Mouse (Mus musculus) ZHBTc4 (cell line): Measurements from ENCODE around the gene Xylt1.
A peak's percentile ranks its signal among the peaks of the same experiment; 100 is the strongest.

Experiments
- DNase-seq: peaks from one replicate; pipeline ENCODE4 v3.0.0-alpha.2; 2011; ENCODE audit warnings: low read depth, low spot score

The Xylt1 gene

GRCm38 (mm10) chr7:117612788-117613473 lies 232.2 kb downstream of the Xylt1 start:
- DNase-seq: peak; percentile 21

GRCm38 (mm10) chr7:117613796-117614195 lies 233.0 kb downstream of the Xylt1 start:
- peak; percentile 23 for DNase-seq

GRCm38 (mm10) chr7:117614346-117614745 lies 233.6 kb downstream of the Xylt1 start:
- no peak for DNase-seq

DNA sequence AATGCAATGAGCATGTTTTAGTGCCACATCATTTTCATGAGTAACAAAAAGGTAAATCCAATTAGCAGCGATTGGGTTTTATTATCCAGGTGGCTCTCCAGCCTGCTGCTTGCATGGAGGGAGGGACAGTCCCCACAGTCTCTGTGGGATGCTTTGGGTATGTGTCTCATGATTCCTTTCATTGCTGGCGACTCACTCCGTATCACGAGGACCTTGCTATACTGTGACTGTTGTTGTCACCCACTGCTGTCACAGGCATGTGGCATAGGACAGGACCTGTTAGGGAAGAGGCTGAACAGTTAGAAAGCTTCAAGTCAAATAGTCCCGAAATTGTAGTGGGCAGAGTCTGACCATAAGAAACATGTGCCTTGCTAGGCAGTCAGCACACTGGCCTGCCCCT lies 234.1 kb downstream of the Xylt1 start:
- DNase-seq: no peak

DNA sequence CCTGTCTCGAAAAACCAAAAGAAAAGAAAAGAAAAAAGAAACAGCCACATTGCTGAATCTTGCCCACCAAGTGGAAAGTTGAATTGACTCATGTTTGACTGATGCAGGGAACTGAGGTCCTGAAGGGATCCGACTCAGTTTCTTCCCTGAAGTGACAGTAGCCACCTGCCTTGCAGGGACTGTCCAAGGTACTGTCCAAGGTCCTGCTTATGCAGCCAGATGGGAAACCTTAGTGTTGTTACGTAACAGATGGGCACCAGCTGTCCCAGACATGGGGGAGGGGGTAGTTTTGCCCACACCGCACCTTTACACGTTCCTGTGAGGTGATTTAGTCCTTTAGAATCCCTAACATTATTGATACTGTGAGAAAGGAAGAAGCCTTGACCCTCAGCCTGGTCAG lies 235.5 kb downstream of the Xylt1 start:
- peak; percentile 37 for DNase-seq

GRCm38 (mm10) chr7:117618715-117619150 lies 238.0 kb downstream of the Xylt1 start:
- DNase-seq: no peak

DNA sequence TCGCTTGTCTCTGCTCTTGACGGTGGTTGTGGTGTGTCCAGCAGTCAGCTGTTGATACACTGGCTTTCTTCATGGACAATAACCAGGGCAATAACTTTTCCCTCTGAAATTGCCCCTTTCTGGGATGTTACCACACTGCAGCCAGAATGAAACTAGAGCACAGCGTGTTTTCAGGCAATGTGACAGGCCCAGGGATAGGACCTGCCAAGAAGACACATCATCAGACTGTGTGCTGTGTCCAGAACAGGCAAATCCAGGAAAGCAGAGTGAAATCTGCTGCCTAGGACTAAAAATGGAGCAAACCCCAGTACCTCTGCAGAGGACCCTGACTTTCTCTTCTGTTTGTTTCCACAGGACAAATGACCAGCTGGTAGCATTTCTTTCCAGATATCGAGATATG lies 240.8 kb downstream of the Xylt1 start:
- DNase-seq: no peak

GRCm38 (mm10) chr7:117622769-117623168 lies 242.0 kb downstream of the Xylt1 start:
- DNase-seq: no peak

DNA sequence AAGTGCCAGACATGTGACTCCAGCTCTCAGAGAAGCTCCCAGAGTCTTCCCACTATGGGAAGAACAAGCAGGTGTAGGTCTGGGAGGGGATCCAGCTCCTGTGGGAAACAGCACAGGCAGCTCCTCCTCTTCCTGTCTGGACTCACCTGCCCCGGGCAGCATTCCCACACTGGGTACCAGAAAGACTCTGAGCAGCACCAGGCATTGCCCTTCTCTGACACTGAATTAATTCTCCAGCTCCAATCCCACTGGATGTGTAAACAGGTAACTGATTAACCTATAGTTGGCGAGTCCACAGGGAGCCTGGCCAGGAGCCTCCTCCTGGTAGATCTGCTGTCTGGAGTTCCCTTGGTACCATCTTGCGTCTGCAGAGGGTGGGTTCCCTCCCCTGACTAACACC lies 248.0 kb downstream of the Xylt1 start:
- no peak for DNase-seq

DNA sequence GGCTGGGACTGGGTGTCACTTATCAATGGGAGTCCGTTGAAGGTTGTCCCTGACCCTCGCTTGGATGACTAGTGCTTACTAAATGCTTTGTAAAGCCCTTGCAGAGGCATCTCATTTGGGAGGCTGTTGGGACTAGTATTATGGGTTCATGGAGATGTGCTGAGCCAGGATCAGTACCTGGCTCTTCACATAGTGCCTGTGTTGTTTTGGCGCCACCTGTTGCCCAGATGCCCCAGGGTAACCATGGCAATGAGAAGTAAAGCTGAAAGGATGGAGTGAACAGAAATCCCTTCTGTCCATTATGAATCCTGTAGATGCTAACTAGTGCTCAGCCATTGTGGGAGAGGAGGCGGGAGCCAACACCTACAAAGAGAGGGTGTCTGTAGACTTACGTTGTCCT lies 249.9 kb downstream of the Xylt1 start:
- DNase-seq: peak; percentile 23

DNA sequence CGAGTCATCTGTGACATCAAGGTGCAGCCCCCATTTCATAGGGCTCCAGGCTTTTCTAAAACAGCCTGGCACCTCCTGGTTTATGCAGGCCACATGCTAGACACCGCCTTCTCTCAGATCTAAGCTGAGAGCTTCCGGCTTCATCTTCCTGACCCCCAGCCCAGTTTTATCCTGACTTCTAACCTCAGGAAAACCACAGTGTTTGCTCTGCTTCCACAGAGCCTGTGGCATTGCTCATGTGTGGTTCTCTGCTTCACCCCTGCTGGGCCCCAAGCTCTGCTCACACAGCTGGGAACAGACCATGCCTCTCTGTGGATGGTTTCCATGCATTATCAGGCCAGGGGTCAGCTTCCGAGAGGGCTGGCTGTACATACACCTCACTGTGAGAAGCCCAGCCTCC lies 254.8 kb downstream of the Xylt1 start:
- DNase-seq: no peak

DNA sequence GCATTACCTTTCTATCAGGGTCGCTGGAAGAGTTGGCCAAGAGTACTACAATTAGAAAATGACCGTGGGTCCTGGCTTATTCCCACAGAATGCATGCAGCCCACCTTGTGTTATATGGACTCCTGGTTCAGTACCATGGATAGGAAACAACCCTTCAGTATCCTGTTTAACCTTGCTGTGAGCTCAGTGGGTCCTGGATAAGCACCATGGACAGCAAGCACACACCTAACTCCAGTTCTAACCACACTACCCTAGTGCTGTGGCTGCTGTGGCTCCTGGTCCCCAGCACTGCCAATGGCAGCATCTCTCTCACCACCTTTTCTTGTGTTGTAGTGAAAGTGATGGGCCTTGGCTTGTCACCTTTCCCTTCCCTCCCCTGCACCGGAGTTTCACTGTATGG lies 255.9 kb downstream of the Xylt1 start:
- DNase-seq: peak; percentile 67

DNA sequence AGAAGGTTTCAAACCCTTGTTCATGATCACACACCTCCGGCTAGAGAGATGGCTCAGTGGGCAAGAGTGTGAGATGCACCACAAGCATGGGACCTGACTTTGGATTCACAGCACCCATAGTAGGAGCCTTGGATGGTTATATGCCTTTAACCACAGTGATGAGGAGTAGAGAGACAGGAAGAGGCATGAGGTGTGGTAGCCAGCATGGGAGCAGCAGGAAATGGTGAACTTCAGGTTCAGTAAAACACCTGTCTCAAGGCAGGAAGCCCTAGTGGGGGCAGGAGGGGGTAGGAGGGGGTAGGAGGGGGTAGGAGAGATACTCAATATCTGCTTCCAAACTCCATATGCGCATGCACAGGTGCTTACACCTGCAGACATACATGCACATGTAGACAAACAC lies 257.2 kb downstream of the Xylt1 start:
- DNase-seq: no peak

GRCm38 (mm10) chr7:117652637-117653036 lies 271.9 kb downstream of the Xylt1 start:
- DNase-seq: no peak

DNA sequence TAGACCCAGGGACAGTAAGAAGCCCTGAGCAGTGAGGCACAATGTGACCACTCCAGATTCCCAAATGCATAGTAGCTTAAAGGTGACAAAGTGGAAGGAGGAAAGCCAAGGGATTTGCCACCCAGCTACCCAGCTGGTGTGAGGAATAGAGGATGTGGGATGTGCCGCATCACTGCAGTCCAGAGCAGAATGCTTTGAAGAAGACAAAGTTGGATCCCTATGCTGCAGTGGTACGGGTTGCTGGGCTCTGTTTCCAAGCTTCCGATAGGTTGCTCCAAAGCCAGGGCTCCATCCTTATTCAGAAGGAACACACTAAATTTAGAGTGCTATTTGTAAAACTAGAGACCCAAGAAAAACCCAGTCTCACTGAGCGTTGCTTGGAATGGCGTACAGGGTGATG lies 275.0 kb downstream of the Xylt1 start:
- no peak for DNase-seq

DNA sequence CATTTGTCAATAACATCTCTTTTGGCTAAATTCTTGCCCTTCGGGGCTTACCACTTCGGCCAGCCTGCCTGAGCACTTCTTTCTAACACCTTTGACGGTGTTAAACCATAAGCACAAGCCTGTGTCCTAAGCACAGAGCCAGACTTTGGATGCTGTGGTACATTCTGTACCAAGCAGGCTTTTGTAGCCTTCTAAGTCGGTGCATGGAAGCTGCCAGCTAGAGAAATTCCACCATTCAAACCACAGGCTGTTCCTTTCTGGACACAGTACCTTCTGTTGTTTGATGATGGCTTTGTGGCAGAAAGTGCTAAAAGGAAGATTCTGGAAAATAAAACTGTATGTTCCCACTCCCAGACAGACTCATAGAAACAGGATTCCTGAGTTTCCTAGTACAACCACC lies 277.4 kb downstream of the Xylt1 start:
- no peak for DNase-seq

- no peak for DNase-seq
These were observed 278.0 kb downstream of the Xylt1 start for GRCm38 (mm10) chr7:117658739-117659138.

DNA sequence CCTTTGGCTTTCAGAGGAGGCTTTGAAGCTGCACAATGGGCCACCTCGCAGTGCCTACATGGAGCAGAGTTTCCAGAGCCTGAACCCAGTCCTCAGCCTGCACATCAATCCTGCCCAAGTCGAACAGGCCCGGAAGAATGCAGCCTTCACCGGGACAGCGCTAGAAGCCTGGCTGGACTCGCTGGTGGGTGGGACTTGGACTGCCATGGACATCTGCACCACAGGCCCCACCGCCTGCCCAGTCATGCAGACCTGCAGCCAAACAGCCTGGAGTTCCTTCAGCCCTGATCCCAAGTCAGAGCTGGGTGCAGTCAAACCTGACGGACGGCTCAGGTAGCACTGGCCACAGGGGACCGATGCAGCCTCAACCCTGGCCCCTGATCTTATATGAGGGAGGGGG lies 286.5 kb downstream of the Xylt1 start:
- DNase-seq: no peak

DNA sequence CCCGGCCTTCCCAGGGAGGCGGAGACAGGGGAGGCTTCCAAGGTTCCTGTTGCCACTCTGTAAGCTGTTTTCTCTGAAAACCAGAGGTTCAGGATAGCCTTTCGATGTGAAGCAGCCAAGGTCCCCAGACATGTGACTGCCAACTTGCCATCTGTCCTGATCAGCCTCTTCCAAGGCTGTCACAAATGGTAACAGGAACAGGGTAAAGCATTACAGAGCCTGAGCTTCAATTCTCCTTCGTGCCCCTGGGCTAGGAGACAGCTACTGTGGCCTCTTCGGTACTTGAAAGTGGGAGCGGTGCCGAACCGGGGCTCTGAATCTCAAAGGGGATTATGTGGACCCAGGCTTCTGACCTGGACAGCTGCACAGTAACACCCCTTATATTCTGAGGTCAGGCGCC lies 287.4 kb downstream of the Xylt1 start:
- DNase-seq: no peak

GRCm38 (mm10) chr7:117672121-117672591 lies 291.4 kb downstream of the Xylt1 start:
- DNase-seq: no peak

DNA sequence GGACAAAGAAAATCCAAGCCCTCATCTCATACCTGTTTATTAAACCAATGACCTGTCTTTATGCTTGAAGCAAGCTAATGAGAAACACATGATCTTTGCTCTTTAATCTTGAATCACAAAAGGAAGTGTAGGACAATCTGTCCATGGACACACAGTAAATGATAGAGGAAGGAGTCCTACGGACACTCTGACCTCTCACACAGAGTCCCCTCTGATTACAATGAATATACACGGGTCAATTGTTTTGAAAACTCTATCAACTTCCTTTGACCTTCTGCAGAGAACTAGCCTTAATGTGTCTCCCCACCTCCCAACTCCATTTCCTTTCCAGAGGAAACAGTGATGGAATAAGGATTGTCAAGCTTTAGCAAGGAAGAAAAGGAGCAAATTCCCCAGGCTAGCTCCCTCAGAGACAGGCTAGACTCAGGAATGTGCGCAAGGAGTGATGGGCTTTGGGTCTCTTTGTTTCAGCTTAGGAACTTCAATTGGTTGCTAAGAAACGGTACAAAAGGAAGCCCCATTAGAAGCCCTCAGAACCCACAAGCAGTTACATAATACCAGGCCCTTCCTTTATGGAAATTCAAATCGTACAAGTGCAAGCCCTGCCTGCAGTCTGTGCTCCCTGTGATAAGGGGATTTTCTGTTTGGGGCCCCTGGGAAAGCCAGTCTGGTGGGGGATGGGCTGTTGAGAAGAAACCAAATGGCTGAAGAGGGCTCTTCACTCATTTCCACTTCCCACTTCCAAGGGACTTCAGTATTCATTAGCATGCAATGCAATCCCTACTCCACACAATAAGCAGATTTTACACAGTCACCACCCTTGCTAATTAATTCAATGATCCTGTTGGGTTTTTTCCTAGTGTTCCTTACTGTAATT lies 305.6 kb downstream of the Xylt1 start:
- peak; percentile 78 for DNase-seq

GRCm38 (mm10) chr7:117686997-117687302 lies 306.2 kb downstream of the Xylt1 start:
- DNase-seq: no peak

DNA sequence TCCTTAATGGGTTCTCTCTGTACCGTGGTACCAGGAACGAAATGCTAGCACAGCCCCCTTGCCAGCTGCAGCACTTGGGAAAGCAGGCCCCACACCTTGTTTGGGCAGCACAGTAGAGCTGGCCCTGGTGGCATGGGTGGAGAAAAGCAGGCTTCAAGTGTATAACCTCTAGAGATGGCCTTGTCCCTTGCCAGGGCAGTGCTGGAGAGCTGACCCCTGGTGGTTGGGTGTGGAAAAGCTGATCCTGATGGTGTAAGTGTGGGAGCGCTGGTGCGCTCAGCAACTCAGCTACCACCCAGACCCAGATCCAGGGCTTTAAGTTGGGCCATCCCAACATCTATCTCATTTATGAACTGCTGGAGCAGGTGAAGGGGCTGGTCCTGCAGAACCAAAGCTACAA lies 314.8 kb downstream of the Xylt1 start:
- no peak for DNase-seq
